Mouse (Mus musculus) forebrain, embryonic 12.5 days (tissue): Measurements from ENCODE around the gene 4930432K21Rik. TPM values are rescaled to one million over a fixed set of nuclear protein-coding genes. Genes with fewer than 3 reads are reported as not detected.

ENCODE experiments used
- ATAC-seq: fragments of 200-750 bp; cut with Nextera tagmentation; 2 replicates; pipeline ENCODE4 v1.8.0; 2017; ENCODE audit warnings: moderate TSS enrichment; ENCODE audit not compliant: low FRiP score
- H3K27ac ChIP-seq: fragments of 300-500 bp; sonication (generic); 2 replicates; pipeline ENCODE4 v1.5.1; 2016; ENCODE audit warnings: mild to moderate bottlenecking
- H3K27me3 ChIP-seq: fragments of 300-500 bp; sonication (generic); 2 replicates; pipeline ENCODE4 v1.6.1; 2016; ENCODE audit warnings: mild to moderate bottlenecking
- H3K36me3 ChIP-seq: fragments of 300-500 bp; sonication (generic); replicated peaks from 2 replicates; pipeline ENCODE4 v1.6.1; 2016; ENCODE audit warnings: mild to moderate bottlenecking
- H3K4me1 ChIP-seq: fragments of 300-500 bp; sonication (generic); 2 replicates; pipeline ENCODE4 v1.6.1; 2016
- H3K4me2 ChIP-seq: fragments of 300-500 bp; sonication (generic); 2 replicates; pipeline ENCODE4 v1.6.1; 2016; ENCODE audit warnings: mild to moderate bottlenecking, moderate library complexity
- H3K4me3 ChIP-seq: fragments of 300-500 bp; sonication (generic); replicated peaks from 2 replicates; pipeline ENCODE4 v1.5.1; 2016; ENCODE audit warnings: mild to moderate bottlenecking
- H3K9ac ChIP-seq: fragments of 300-500 bp; sonication (generic); 2 replicates; pipeline ENCODE4 v1.6.1; 2016; ENCODE audit warnings: mild to moderate bottlenecking
- H3K9me3 ChIP-seq: fragments of 300-500 bp; sonication (generic); 2 replicates; pipeline ENCODE4 v1.6.1; 2016
- WGBS: fragments of 180-500 bp; shearing (Covaris S2); methylation state at CpG from one replicate; pipeline ENCODE4 v1.1.7; 2016; 5-methylcytosine and 5-hydroxymethylcytosine counted together
- polyA plus RNA-seq: library from polyadenylated mRNA; unstranded; fragments of >200 nt; fragmentation: Nextera tagmentation; extraction: Ambion mirVana; gene quantifications from 2 replicates; pipeline ENCODE4 v1.2.1, GENCODE M21; 2016

4930432K21Rik gene
- polyA plus RNA-seq, 1 experiment from 2014 or later, result 2.3 TPM

DNA sequence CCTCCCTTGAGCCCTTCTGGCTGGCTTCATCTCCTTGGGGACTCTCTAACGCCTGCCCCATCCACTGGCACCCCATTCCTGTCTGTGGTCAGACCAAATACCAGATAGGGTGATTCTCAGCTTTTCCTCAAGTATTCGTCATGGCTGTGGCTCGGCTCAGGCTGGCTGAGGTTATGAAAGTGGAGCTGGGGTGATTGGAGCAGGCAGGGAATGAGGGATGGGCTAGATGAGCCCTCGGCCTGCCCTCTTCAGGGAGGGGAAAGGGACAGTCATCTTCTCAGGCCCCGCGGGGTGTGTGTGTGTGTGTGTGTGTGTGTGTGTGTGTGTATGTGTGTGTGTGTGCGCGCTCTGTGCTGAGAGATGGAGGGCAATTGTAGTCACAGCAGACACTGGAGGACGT, 22.2 kb upstream of the 4930432K21Rik start, which contains the start of gene Podnl1:
Podnl1 (plus strand) TSS at position 334 of the 400 bp plus-strand sequence.
- no peak within 1 kb of the TSS for H3K9ac ChIP-seq

GRCm38 (mm10) chr8:84126742-84127141, 21.1 kb upstream of the 4930432K21Rik start:
- no peaks in the 10 kb centered on the region for H3K9me3 ChIP-seq
- 78% methylated on average over 2 of the region's 2 CpGs for WGBS

More for the DNA sequence above, 22.2 kb upstream of the 4930432K21Rik start, which contains the start of gene Podnl1:
- H3K27me3 ChIP-seq, result peaks cover 2% of the 10 kb centered on the region; the same call in 1 of the 2 replicates
- no peaks in the 10 kb centered on the region for H3K36me3 ChIP-seq
- WGBS, result 66% methylated on average over 9 of the region's 9 CpGs
- ATAC-seq, result no peak
- H3K4me3 ChIP-seq, result no peak within 1 kb of the TSS
- H3K9me3 ChIP-seq, result no peaks in the 10 kb centered on the region
- H3K27ac ChIP-seq, result no peak within 1 kb of the TSS
- H3K4me2 ChIP-seq, result no peak within 1 kb of the TSS
- H3K4me1 ChIP-seq, result peaks cover 3% of the 10 kb centered on the region; the same call in 1 of the 2 replicates

DNA sequence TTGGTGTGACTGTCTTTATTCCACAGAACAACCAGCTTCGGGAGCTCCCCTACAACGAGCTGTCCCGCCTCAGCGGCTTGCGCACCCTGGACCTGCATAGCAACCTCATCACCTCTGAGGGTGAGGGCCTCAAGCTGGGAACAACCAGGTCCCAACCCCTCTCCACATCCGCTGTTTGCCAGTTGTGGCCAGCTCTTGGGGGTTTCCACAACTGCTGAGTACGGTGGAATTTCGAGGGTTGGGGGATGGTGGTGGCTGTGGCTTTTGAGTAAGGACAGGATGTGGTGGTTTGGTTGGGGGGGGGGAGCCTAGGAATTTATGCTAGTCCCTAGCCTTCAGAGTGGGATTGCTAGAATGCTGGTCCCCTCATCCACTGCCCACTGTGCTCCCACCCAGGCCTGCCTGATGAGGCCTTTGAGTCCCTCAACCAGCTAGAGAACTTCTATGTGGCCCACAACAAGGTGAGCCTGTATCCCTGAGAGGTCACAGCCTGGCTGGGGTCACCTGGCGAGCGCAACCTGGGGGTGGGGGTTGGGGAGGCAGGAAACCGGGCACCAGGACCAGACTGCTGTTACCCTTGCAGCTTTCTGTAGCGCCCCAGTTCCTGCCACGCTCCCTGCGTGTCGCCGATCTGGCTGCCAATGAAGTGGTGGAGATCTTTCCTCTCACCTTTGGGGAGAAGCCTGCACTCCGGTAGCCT, 20.5 kb upstream of the 4930432K21Rik start:
- Histone ChIP-seq H3K4me2 (no peak overlapping the region), H3K27ac (no peak overlapping the region), H3K36me3 (peaks cover 7% of the 10 kb centered on the region), H3K9ac (no peak overlapping the region), H3K27me3 (peaks cover 5% of the 10 kb centered on the region; the same call in 1 of the 2 replicates), H3K4me3 (no peak overlapping the region), H3K9me3 (no peaks in the 10 kb centered on the region), H3K4me1 (peaks cover 6% of the 10 kb centered on the region; the same call in 1 of the 2 replicates)
- ATAC-seq, result no peak
- WGBS, result 74% methylated on average over 17 of the region's 17 CpGs

More at GRCm38 (mm10) chr8:84126742-84127141, 21.1 kb upstream of the 4930432K21Rik start:
- no peak overlapping the region for H3K4me3 ChIP-seq
- H3K36me3 ChIP-seq, result 0 out of 2 replicates have a peak, but pooled peaks cover 1% of the 10 kb centered on the region
- peaks cover 5% of the 10 kb centered on the region; the same call in 1 of the 2 replicates for H3K27me3 ChIP-seq
- H3K4me1 ChIP-seq, result peaks cover 6% of the 10 kb centered on the region; the same call in 1 of the 2 replicates
- H3K9ac ChIP-seq, result no peak overlapping the region
- no peak overlapping the region for H3K4me2 ChIP-seq
- no peak overlapping the region for H3K27ac ChIP-seq
- no peak for ATAC-seq

DNA sequence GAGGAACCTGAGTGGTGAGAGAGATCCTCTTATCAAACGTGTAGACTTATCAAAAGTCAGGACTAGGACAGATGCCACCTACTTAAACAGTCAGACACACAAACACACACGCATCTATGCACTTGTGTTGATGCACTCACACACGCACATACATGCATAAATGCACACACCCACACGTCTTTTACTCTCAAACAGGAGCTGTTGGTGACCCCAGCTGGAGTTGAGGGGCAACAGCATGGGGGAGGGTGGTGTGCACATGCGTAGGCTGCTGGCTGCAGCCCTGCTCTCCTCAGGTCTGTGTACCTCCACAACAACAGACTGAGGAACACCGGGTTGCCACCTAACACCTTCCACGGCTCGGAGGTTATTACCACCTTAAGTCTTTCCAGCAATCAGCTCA, 19.5 kb upstream of the 4930432K21Rik start:
- Histone ChIP-seq H3K4me3 (no peak overlapping the region), H3K9ac (no peak overlapping the region), H3K4me2 (no peak overlapping the region), H3K36me3 (peaks cover 17% of the 10 kb centered on the region), H3K4me1 (peaks cover 6% of the 10 kb centered on the region; the same call in 1 of the 2 replicates), H3K27me3 (peaks cover 5% of the 10 kb centered on the region; the same call in 1 of the 2 replicates), H3K27ac (no peak overlapping the region), H3K9me3 (no peaks in the 10 kb centered on the region)
- ATAC-seq, result no peak
- 68% methylated on average over 8 of the region's 8 CpGs for WGBS

DNA sequence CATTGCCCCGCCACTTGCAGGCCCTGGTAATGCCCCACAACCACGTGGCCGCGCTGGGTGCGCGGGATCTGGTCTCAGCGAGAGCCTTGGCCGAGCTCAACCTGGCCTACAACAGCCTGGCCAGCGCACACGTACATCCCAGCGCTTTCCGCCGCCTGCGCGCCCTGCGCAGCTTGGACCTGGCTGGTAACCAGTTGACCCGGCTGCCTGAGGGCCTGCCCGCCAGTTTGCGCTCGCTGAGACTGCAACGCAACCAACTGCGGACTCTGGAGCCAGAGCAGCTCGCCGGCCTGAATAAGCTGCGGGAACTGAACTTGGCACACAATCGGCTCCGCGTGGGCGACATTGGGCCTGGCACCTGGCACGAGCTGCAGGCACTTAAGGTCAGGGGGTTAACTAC, 17.0 kb upstream of the 4930432K21Rik start:
- no peak for ATAC-seq
- peaks cover 6% of the 10 kb centered on the region; the same call in 1 of the 2 replicates for H3K4me1 ChIP-seq
- no peak overlapping the region for H3K4me3 ChIP-seq
- H3K27me3 ChIP-seq, result peaks cover 5% of the 10 kb centered on the region; the same call in 1 of the 2 replicates
- H3K4me2 ChIP-seq, result no peak overlapping the region
- 52% methylated on average over 30 of the region's 30 CpGs for WGBS
- no peaks in the 10 kb centered on the region for H3K9me3 ChIP-seq
- no peak overlapping the region for H3K9ac ChIP-seq
- peaks cover 42% of the 10 kb centered on the region for H3K36me3 ChIP-seq
- no peak overlapping the region for H3K27ac ChIP-seq

GRCm38 (mm10) chr8:84132225-84132624, 15.6 kb upstream of the 4930432K21Rik start:
- H3K36me3 ChIP-seq, result peaks cover 56% of the 10 kb centered on the region
- peaks cover 6% of the 10 kb centered on the region; the same call in 1 of the 2 replicates for H3K4me1 ChIP-seq
- H3K9ac ChIP-seq, result no peak overlapping the region
- H3K27ac ChIP-seq, result no peak overlapping the region
- no peak overlapping the region for H3K4me2 ChIP-seq
- H3K9me3 ChIP-seq, result no peaks in the 10 kb centered on the region
- peaks cover 5% of the 10 kb centered on the region; the same call in 1 of the 2 replicates for H3K27me3 ChIP-seq
- H3K4me3 ChIP-seq, result no peak overlapping the region
- ATAC-seq, result no peak
- 91% methylated on average over 8 of the region's 8 CpGs for WGBS

DNA sequence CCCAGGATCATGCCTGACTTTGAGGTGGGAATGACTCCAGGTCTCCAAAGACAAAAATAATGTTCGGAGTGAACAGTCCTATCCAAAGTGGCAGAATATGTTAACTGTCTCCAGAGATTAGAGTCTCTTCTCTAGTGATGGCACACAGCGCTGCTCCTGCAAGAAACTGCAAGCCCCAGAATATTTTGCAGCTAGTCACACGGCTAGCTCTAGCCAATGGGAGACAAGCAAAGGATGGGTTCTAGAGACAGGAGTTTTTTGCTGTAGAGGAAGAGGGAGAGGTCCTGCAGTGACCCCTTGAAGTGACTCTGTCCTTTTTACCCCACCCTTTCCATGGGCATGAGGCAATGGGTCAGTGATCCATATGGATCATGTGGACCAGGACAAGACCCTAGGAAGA, 10.0 kb upstream of the 4930432K21Rik start:
- H3K4me1 ChIP-seq, result no peaks in the 10 kb centered on the region
- peaks cover 98% of the 10 kb centered on the region for H3K36me3 ChIP-seq
- H3K4me2 ChIP-seq, result no peak overlapping the region
- H3K27me3 ChIP-seq, result no peaks in the 10 kb centered on the region
- H3K4me3 ChIP-seq, result no peak overlapping the region
- ATAC-seq, result no peak
- no peak overlapping the region for H3K27ac ChIP-seq
- no peaks in the 10 kb centered on the region for H3K9me3 ChIP-seq
- no peak overlapping the region for H3K9ac ChIP-seq
- 94% methylated on average over 3 of the region's 3 CpGs for WGBS

DNA sequence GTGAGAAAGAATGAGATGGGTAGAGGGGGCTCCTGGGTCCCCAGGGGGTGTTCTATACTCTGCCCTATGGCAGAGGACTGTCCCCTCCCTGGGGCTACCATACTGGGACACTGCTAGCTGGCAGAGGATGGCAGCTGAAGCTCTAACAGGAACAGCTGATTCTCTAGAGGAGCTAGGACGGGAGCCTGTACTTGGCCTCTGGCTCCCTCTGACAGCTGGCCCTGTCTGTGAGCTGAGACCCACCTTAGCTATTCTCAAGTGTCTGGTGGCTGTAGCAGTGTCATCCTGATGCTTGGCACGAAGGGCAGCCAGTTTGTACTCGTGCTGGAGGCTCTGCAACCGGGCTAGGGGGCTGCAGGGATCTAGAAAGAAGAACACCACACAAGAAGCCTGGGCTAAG, 7.0 kb upstream of the 4930432K21Rik start:
- Histone ChIP-seq H3K4me3 (no peak overlapping the region), H3K9ac (no peak overlapping the region), H3K36me3 (peaks cover 92% of the 10 kb centered on the region), H3K27ac (no peak overlapping the region), H3K4me2 (no peak overlapping the region), H3K4me1 (peaks cover under 1% of the 10 kb centered on the region; the same call in 1 of the 2 replicates), H3K27me3 (no peaks in the 10 kb centered on the region), H3K9me3 (no peaks in the 10 kb centered on the region)
- 93% methylated on average over 4 of the region's 4 CpGs for WGBS
- no peak for ATAC-seq

DNA sequence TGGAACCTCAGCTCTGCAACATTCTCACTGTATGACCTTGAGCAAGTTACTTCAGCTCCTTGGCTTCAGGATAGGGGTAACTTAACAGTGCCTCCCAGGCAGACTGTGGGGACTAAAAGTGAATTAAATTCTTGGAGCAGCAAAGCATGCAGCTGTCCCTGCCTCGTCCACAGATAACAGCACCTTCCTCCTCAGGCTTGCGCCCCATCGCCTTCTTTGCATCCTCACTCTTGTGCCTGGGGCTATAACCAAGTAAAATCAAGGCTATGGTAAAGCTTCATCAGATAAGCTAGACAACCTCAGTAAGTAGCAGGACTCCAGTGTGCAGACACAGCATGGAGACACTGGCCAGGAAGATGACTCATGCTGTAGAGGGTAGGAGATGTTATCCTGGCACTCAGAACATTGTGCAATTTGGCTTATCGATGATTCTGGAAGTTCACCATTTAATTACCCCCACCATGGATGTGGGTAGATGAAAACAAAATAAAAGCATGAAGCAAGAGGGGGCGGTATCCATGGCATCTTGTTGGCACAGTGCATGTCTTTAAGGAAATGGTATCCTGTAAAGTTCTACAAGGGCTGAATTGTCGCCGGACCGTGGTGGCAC, 3.1 kb upstream of the 4930432K21Rik start:
- Histone ChIP-seq H3K27me3 (no peaks in the 10 kb centered on the region; the same call in 1 of the 2 replicates), H3K9me3 (no peaks in the 10 kb centered on the region), H3K27ac (no peak overlapping the region), H3K9ac (no peak overlapping the region), H3K4me1 (peaks cover 24% of the 10 kb centered on the region), H3K4me3 (no peak overlapping the region), H3K4me2 (no peak overlapping the region), H3K36me3 (peaks cover 53% of the 10 kb centered on the region)
- ATAC-seq, result no peak
- WGBS, result 94% methylated on average over 8 of the region's 8 CpGs

- H3K4me1 ChIP-seq, result peaks cover 24% of the 10 kb centered on the region
- peak overlapping the region; percentile 91 for H3K4me2 ChIP-seq
- peak overlapping the region; percentile 74 for H3K4me3 ChIP-seq
- ATAC-seq, result peak; percentile 76
- peaks cover 29% of the 10 kb centered on the region for H3K36me3 ChIP-seq
- no peaks in the 10 kb centered on the region for H3K9me3 ChIP-seq
- WGBS, result 4% methylated on average over 14 of the region's 14 CpGs
- H3K9ac ChIP-seq, result peak overlapping the region; percentile 74
- H3K27ac ChIP-seq, result no peak overlapping the region
- no peaks in the 10 kb centered on the region; the same call in 1 of the 2 replicates for H3K27me3 ChIP-seq
Observed at GRCm38 (mm10) chr8:84147324-84147766, 480 bp upstream of the 4930432K21Rik start.

- H3K4me2 ChIP-seq, result peak overlapping the region; percentile 91
- 91% methylated on average over 5 of the region's 5 CpGs for WGBS
- H3K4me3 ChIP-seq, result no peak overlapping the region
- no peaks in the 10 kb centered on the region for H3K9me3 ChIP-seq
- peaks cover 17% of the 10 kb centered on the region for H3K36me3 ChIP-seq
- H3K9ac ChIP-seq, result no peak overlapping the region
- H3K27ac ChIP-seq, result no peak overlapping the region
- no peaks in the 10 kb centered on the region; the same call in 1 of the 2 replicates for H3K27me3 ChIP-seq
- peaks cover 24% of the 10 kb centered on the region for H3K4me1 ChIP-seq
- peak; percentile 20; the same call in 1 of the 2 replicates for ATAC-seq
Observed at GRCm38 (mm10) chr8:84148531-84148850, 666 bp downstream of the 4930432K21Rik start.

DNA sequence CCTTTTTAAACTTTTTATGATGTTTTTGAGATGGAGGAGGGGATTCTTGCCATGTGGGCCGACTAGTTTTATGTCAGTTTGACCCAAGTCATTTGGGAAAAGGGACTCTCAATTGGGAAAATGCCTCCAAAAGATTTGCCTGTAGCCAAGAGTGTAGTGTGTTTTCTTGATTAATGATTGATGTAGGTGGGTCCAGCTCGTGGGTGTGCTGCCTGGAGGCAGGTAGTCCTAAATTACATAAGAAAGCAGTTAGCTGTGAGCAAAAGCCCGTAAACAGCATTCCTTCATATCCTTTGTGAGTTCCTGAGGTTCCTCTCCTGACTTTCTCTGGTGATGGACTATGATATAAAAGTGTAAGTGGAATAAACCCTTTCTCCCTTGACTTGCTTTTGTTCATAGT, 1.4 kb downstream of the 4930432K21Rik start:
- no peaks in the 10 kb centered on the region for H3K9me3 ChIP-seq
- no peak overlapping the region for H3K4me2 ChIP-seq
- 83% methylated on average over 3 of the region's 3 CpGs for WGBS
- peaks cover 10% of the 10 kb centered on the region for H3K36me3 ChIP-seq
- H3K4me3 ChIP-seq, result no peak overlapping the region
- no peak overlapping the region for H3K27ac ChIP-seq
- H3K27me3 ChIP-seq, result no peaks in the 10 kb centered on the region; the same call in 1 of the 2 replicates
- H3K9ac ChIP-seq, result no peak overlapping the region
- H3K4me1 ChIP-seq, result peaks cover 24% of the 10 kb centered on the region
- ATAC-seq, result no peak
